Mouse (Mus musculus) lung, postnatal 4 days (tissue): Measurements from ENCODE around the gene Tbc1d14.

Experiments used
- DNase-seq, 2 experiments: peaks; one replicate each; pipeline ENCODE4 v3.0.0; 2021

The Tbc1d14 gene

GRCm38 (mm10) chr5:36553056-36553606, 39.9 kb downstream of the Tbc1d14 start:
- DNase-seq = no peak

GRCm38 (mm10) chr5:36552391-36552790, 40.7 kb downstream of the Tbc1d14 start:
- no peak for DNase-seq

GRCm38 (mm10) chr5:36549243-36549642, 43.8 kb downstream of the Tbc1d14 start:
- no peak for DNase-seq

DNA sequence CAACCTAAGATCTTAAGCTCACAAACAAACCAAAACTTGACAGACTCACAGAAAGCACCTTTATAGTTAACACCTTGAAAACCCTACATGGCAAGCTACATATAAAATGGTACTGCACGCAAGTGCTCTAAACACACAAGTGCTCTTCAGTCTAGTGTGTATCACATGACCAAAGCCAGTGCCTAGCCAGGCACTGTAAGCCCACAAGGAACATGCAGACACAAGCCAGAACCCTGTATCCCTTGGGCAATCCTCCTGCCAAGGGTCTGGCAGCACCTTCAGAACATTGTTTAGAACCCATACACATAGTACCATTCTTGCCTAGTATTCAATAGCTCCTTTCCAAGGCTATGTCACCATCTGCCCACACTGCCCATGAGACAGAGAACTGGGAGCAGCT, 48.3 kb downstream of the Tbc1d14 start:
- peak in 1 of 2 experiments; percentile 32 for DNase-seq

DNA sequence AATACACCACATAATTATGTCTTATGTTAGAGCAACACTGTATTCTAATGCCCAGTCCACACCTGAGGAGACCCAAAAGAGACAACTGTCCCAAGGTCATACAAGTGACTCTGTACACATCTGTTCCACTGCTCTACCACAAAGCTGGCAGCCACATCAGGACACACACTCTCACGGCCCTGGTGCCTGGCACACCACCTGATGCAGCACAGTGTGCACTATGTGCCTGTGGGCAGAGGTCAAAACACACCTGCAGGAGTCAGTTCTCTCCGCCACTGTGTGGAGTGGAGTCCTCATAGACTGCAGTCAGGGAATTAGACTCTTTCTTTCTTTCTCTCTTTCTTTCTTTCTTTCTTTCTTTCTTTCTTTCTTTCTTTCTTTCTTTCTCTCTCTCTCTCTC, 52.1 kb downstream of the Tbc1d14 start:
- no peak for DNase-seq

DNA sequence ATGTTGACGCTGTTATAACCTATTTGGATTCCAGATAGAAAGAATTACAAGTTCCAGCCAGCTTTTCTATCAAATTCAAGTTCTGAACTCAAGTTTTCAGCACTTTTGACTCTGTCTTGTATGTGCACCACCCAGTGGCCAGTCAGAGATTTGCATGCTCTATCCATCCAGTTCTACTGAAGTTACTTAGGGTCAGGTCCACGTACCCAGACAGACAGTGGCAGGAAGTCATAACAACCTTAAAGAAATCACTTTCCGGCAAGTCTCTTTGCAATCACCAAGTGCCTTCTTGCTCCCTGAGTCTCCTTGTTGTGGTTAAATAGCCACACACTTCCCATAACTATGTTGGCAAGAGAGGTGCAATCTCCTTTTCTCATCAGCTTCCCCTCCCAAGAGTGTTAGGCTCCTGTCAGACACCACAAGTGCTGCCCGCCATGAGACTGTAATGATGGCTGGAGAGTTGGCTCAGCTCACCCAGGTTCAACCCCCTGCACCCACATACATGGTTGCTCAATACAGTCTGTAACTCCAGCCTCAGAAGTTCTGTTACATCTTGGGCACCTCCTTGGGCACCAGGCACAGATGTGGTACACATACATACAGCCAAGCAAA, 54.4 kb downstream of the Tbc1d14 start:
- DNase-seq = peak; percentile 38 to 78

DNA sequence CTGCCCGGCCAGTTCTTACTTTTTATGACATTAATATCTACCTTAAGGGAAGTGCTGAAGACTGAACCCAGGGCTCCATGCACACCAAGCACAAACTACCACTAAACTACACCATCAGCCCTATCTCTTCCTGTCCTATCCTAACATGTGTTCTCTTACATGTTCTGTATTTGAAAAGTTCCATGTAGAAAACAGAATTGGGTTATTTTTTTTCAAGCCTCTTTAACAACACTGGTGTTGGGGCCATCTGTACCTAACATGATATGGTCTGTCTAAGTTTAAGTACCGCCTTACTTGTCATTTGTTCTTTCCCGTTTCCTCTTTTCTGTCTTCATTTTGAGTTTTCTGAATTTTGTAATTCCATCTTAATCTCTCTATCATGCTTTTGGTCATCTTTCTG, 56.7 kb downstream of the Tbc1d14 start:
- no peak for DNase-seq

DNA sequence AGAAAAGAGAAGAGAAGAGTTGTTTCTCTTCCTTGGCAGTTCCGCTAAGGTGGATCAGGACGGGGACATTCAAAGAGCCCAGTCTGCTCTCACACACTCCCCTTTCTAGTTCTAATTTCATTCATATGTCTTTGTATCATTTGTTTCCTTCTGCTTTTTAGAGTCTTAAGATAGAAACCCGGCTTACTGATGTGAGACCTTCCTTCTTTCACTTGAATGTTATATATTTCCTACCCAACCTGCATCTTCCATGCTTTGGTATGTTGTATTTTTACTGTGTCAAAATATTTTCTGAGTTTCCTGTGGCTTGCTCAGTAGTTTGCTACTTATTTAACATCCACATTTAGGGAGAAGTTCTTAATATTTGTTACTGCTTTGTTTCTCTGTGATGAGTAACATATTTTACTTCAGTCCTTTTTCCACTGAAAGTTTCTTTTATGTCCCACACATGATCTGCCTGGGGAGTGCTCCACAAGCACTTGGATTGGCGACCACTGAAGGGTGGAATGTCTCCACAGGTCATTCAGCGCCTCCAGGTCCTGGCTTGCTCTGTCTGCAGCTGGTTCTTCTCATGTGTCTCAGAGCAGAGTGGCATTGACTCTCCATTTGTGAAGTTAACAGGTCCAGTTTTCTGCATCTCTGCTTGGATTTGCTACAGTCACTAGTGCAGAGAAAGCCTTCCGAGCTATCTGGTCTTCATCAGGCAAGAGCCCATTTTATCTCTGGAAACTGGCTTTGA, 57.5 kb downstream of the Tbc1d14 start:
- DNase-seq = no peak

GRCm38 (mm10) chr5:36534455-36535030, 58.5 kb downstream of the Tbc1d14 start:
- DNase-seq = no peak

- peak; percentile 95 to 96 for DNase-seq
Observed at GRCm38 (mm10) chr5:36530129-36530751, 62.8 kb downstream of the Tbc1d14 start.

- no peak for DNase-seq
Observed at GRCm38 (mm10) chr5:36529698-36530097, 63.4 kb downstream of the Tbc1d14 start.

- no peak for DNase-seq
Observed at GRCm38 (mm10) chr5:36526921-36527320, 66.2 kb downstream of the Tbc1d14 start.

DNA sequence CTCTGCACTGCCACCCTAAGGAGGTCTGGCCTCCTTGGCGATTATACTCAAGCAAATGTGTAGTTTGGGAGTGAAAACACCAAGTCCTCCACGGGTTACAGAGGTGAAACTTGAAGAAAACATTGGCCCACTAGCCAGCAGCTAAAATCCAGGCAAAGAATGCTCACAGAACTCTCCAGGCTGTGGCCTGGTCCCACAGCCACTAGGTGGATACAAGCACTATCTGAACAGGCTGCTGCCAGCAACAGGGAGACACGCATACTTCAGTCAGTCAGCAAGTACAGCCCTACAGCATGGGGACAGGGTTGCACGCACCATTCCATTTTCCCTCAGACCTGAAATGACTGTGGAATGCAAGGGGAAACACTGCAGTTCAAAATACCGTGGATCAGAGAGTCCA, 66.8 kb downstream of the Tbc1d14 start:
- DNase-seq = peak in 1 of 2 experiments; percentile 19

DNA sequence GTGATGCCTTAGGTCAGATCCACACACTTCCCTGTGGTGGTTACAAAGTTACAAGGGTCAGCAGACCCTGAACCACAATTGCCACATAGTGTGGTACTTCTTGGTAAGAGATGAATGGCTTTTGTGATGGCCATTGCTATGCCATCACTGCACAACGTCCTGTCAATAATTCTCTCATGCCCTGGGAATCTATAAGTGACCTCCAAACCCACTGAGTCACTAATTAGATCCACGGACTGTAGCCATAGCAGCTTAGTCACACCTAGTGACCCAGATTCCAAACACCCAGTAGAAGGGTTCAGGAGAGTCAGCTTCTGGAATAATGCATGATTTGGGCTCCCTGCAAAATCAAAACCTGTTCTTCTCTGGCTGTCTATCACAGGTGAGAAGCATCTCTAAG, 67.9 kb downstream of the Tbc1d14 start:
- no peak for DNase-seq

GRCm38 (mm10) chr5:36523219-36523703, 69.8 kb downstream of the Tbc1d14 start:
- no peak for DNase-seq

GRCm38 (mm10) chr5:36522782-36523181, 70.3 kb downstream of the Tbc1d14 start:
- peak; percentile 11 to 50 for DNase-seq

- DNase-seq = no peak
Observed at GRCm38 (mm10) chr5:36519751-36520150, 73.3 kb downstream of the Tbc1d14 start.

GRCm38 (mm10) chr5:36517596-36517995, 75.5 kb downstream of the Tbc1d14 start:
- DNase-seq = no peak

- no peak for DNase-seq
Observed at GRCm38 (mm10) chr5:36515558-36515957, 77.5 kb downstream of the Tbc1d14 start.

DNA sequence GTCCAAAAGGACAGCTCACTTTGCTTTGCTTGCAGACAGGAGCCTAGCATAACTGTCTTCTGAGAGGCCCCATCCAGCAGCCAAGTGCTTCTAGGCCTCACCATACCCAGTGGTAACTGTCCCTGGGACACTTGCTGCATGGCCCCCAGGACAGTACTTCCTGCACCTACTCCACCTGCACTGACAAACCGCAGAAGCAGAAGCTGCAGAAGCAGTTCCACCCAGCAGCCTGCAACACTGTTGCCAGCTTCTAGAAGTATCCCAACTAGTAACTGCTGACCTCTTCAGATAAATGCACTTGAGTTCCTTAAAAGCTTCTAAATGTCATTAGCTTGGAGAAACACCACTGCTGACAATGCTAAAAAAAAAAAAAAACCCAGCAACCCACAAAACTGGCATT, 78.0 kb downstream of the Tbc1d14 start:
- DNase-seq = no peak

DNA sequence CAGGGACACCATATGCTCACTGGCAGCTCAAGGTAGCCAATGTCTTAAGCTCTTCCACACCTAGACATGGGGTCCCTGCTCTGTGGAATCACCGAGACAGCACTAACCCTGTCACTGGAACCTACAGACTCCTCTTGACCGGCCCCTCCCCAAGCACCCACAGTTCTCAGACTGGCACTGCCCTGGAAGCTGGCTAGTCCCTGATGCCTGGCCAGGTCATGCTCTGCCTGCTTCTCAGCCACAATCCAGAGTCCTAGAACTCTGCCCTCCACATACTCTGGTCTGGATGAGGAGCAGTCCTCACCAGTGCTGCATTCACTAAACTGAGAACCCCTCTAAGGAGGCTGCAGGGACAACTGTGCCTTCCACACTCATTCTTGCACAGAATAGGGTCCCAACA, 82.1 kb downstream of the Tbc1d14 start:
- DNase-seq = no peak

- DNase-seq = no peak
Observed at GRCm38 (mm10) chr5:36508351-36508750, 84.7 kb downstream of the Tbc1d14 start.

GRCm38 (mm10) chr5:36505643-36506042, 87.4 kb downstream of the Tbc1d14 start:
- no peak for DNase-seq
